Mouse (Mus musculus): Measurements from ENCODE around the gene Map3k7. TPM values are rescaled to one million over a fixed set of nuclear protein-coding genes. Genes with fewer than 3 reads are reported as not detected.

Gene Map3k7
- polyA plus RNA-seq, 2 experiments: 42.1 to 56.4 TPM

GRCm38 (mm10) chr4:32049824-32050223, 85.9 kb downstream of the Map3k7 start:
- Histone ChIP-seq H3K27me3 (ENCODE audit: control insufficient read depth, insufficient read depth, low read length) (no peaks in the 10 kb centered on the region), H3K27ac (replicated peaks; ENCODE audit: low read depth, low read length) (no peak overlapping the region), H3K4me1 (ENCODE audit: control insufficient read depth, insufficient read depth, low read length) (no peaks in the 10 kb centered on the region), H3K4me3 (replicated peaks; ENCODE audit: low read length) (no peak overlapping the region), H3K9me3 (ENCODE audit: control insufficient read depth, low read length) (no peaks in the 10 kb centered on the region), H3K9ac (ENCODE audit: low read depth, low read length, severe bottlenecking) (no peak overlapping the region), H3K36me3 (ENCODE audit: control insufficient read depth, insufficient read depth, low read length) (no peaks in the 10 kb centered on the region), H3K4me2 (replicated peaks; ENCODE audit: low read depth, low read length, severe bottlenecking) (no peak overlapping the region)
- 22% methylated on average over 4 of the region's 4 CpGs for WGBS
- TF ChIP-seq POLR2A (IDR thresholded peaks at IDR 0.05; ENCODE audit: borderline replicate concordance, extremely low read depth, insufficient read depth, insufficient read length): no peak
- DNase-seq (ENCODE audit: low spot score) (no peak), ATAC-seq (ENCODE audit: low FRiP score, low read depth) (no peak)

GRCm38 (mm10) chr4:32053171-32053570, 89.3 kb downstream of the Map3k7 start:
- Histone ChIP-seq H3K4me1 (ENCODE audit: control insufficient read depth, insufficient read depth, low read length) (0 out of 2 replicates have a peak, but pooled peaks cover 3% of the 10 kb centered on the region), H3K4me3 (replicated peaks; ENCODE audit: low read length) (no peak overlapping the region), H3K36me3 (ENCODE audit: control insufficient read depth, insufficient read depth, low read length) (no peaks in the 10 kb centered on the region), H3K9me3 (ENCODE audit: control insufficient read depth, low read length) (no peaks in the 10 kb centered on the region), H3K9ac (ENCODE audit: low read depth, low read length, severe bottlenecking) (no peak overlapping the region), H3K27ac (replicated peaks; ENCODE audit: low read depth, low read length) (no peak overlapping the region), H3K27me3 (ENCODE audit: control insufficient read depth, insufficient read depth, low read length) (no peaks in the 10 kb centered on the region), H3K4me2 (replicated peaks; ENCODE audit: low read depth, low read length, severe bottlenecking) (no peak overlapping the region)
- DNase-seq (ENCODE audit: low spot score): no peak
- 87% methylated on average over 14 of the region's 14 CpGs for WGBS
- no peak for ATAC-seq (ENCODE audit: low FRiP score, low read depth)
- TF ChIP-seq POLR2A (IDR thresholded peaks at IDR 0.05; ENCODE audit: borderline replicate concordance, extremely low read depth, insufficient read depth, insufficient read length): no peak

- H3K4me2 ChIP-seq (replicated peaks; ENCODE audit: low read depth, low read length, severe bottlenecking): peak overlapping the region; percentile 75
- no peaks in the 10 kb centered on the region for H3K9me3 ChIP-seq (ENCODE audit: control insufficient read depth, low read length)
- H3K27me3 ChIP-seq (ENCODE audit: control insufficient read depth, insufficient read depth, low read length): no peaks in the 10 kb centered on the region
- H3K4me1 ChIP-seq (ENCODE audit: control insufficient read depth, insufficient read depth, low read length): 0 out of 2 replicates have a peak, but pooled peaks cover 3% of the 10 kb centered on the region
- no peak overlapping the region for H3K27ac ChIP-seq (replicated peaks; ENCODE audit: low read depth, low read length)
- no peaks in the 10 kb centered on the region for H3K36me3 ChIP-seq (ENCODE audit: control insufficient read depth, insufficient read depth, low read length)
- ATAC-seq (ENCODE audit: low FRiP score, low read depth) (peak; percentile 88), DNase-seq (ENCODE audit: low spot score) (peak; percentile 86)
- no peak for TF ChIP-seq POLR2A (IDR thresholded peaks at IDR 0.05; ENCODE audit: borderline replicate concordance, extremely low read depth, insufficient read depth, insufficient read length)
- H3K9ac ChIP-seq (ENCODE audit: low read depth, low read length, severe bottlenecking): peak overlapping the region; percentile 67
- H3K4me3 ChIP-seq (replicated peaks; ENCODE audit: low read length): peak overlapping the region; percentile 45
- 18% methylated on average over 21 of the region's 21 CpGs for WGBS
Observed at GRCm38 (mm10) chr4:32055151-32056052, 91.5 kb downstream of the Map3k7 start.

GRCm38 (mm10) chr4:32056441-32056840, 92.5 kb downstream of the Map3k7 start:
- ATAC-seq (ENCODE audit: low FRiP score, low read depth) (no peak), DNase-seq (ENCODE audit: low spot score) (no peak)
- Histone ChIP-seq H3K9me3 (ENCODE audit: control insufficient read depth, low read length) (no peaks in the 10 kb centered on the region), H3K27ac (replicated peaks; ENCODE audit: low read depth, low read length) (no peak overlapping the region), H3K4me3 (replicated peaks; ENCODE audit: low read length) (no peak overlapping the region), H3K4me2 (replicated peaks; ENCODE audit: low read depth, low read length, severe bottlenecking) (no peak overlapping the region), H3K9ac (ENCODE audit: low read depth, low read length, severe bottlenecking) (no peak overlapping the region), H3K36me3 (ENCODE audit: control insufficient read depth, insufficient read depth, low read length) (no peaks in the 10 kb centered on the region), H3K4me1 (ENCODE audit: control insufficient read depth, insufficient read depth, low read length) (0 out of 2 replicates have a peak, but pooled peaks cover 3% of the 10 kb centered on the region), H3K27me3 (ENCODE audit: control insufficient read depth, insufficient read depth, low read length) (no peaks in the 10 kb centered on the region)
- no peak for TF ChIP-seq POLR2A (IDR thresholded peaks at IDR 0.05; ENCODE audit: borderline replicate concordance, extremely low read depth, insufficient read depth, insufficient read length)
- 77% methylated on average over 7 of the region's 7 CpGs for WGBS

DNA sequence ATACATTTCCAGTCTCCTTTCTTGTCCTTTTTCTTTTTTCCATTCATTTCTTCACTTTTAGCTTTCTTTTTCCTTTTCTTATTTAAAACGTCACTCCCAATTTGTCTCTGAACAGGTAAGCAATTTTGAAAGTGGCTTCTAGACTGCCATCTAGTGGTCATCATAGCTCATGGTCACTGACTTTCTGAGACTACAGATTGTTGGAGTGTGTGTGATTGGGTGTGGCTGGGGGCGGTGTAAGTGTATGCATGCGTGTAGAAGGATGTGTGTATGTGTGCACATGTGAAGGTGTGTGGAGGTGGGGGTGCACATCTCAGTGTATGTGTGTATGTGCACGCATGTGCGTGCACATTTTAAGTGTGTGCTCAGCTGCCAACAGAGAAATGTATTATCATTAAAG, 93.2 kb downstream of the Map3k7 start:
- Histone ChIP-seq H3K4me3 (replicated peaks; ENCODE audit: low read length) (no peak overlapping the region), H3K36me3 (ENCODE audit: control insufficient read depth, insufficient read depth, low read length) (no peaks in the 10 kb centered on the region), H3K4me1 (ENCODE audit: control insufficient read depth, insufficient read depth, low read length) (0 out of 2 replicates have a peak, but pooled peaks cover 3% of the 10 kb centered on the region), H3K9me3 (ENCODE audit: control insufficient read depth, low read length) (no peaks in the 10 kb centered on the region), H3K27me3 (ENCODE audit: control insufficient read depth, insufficient read depth, low read length) (no peaks in the 10 kb centered on the region), H3K9ac (ENCODE audit: low read depth, low read length, severe bottlenecking) (no peak overlapping the region), H3K4me2 (replicated peaks; ENCODE audit: low read depth, low read length, severe bottlenecking) (no peak overlapping the region), H3K27ac (replicated peaks; ENCODE audit: low read depth, low read length) (no peak overlapping the region)
- no peak for TF ChIP-seq POLR2A (IDR thresholded peaks at IDR 0.05; ENCODE audit: borderline replicate concordance, extremely low read depth, insufficient read depth, insufficient read length)
- WGBS: 52% methylated on average over 5 of the region's 5 CpGs
- DNase-seq (ENCODE audit: low spot score) (peak; percentile 42), ATAC-seq (ENCODE audit: low FRiP score, low read depth) (no peak)

Measured in limb, embryonic 14.5 days (tissue).